Mouse (Mus musculus): ENCODE measurements around the gene Clpx.
A peak's percentile ranks its signal among the peaks of the same experiment; 100 is the strongest.

- TF ChIP-seq POLR2A (IDR thresholded peaks at IDR 0.05; ENCODE audit: low read depth, low read length) (peak; percentile 96), CTCF (conservative IDR thresholded peaks at IDR 0.05; ENCODE audit: insufficient read depth, insufficient read length, low read depth, low read length) (no peak)
Observed at GRCm38 (mm10) chr9:65293973-65294715, at the start of gene Clpx.

Measured in kidney, adult 2 months (tissue).